Mouse (Mus musculus): ENCODE measurements around the gene Fam129a. TPM values are rescaled to one million over a fixed set of nuclear protein-coding genes. Genes with fewer than 3 reads are reported as not detected.

Gene Fam129a
- total RNA-seq, 4 experiments from 2014 or later, result 5.7 to 11.8 (median 7.9) TPM

DNA sequence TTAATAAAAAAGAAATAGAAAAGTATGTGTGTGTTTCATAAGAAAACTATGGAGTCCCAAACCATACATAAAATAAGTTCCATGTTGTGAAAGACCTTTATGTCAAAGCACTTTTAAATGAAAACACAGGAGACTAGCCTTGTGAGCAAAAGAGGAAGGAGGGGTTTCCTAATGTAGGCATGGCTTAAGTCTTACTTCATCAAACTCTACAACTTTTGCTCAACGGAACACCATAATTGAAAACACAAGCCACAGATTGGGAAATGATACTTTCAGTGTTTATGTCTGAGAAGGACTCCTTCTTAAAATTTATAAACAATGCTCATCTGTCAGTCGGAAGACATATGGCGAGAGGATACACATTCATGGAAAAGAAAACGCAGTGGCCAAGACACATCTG lies 54.3 kb downstream of the Fam129a start:
- DNase-seq (ENCODE audit: low spot score in 2 of 2), result no peak

- DNase-seq (ENCODE audit: low spot score in 2 of 2), result no peak
Observed at GRCm38 (mm10) chr1:151625690-151626089, 54.7 kb downstream of the Fam129a start.

DNA sequence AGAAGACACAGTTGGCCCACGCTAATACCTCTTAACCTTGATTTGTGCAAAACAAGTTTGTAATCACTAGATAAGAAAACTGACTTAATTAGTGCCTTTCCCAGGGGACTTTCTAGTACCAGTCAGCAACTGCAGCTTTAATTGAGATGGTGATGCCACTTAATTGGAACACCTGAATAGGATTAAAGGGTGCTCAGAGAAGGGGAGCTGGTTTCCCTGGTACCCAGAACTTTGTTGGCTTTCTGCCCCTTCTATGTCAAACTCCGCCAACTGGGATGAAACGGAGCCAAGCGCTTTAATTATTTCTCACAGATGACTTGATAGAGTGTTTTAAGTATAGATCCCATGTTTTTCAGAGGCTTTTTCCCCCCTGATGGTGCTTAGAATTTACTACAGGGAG lies 55.6 kb downstream of the Fam129a start:
- DNase-seq (ENCODE audit: low spot score in 2 of 2), result no peak

DNA sequence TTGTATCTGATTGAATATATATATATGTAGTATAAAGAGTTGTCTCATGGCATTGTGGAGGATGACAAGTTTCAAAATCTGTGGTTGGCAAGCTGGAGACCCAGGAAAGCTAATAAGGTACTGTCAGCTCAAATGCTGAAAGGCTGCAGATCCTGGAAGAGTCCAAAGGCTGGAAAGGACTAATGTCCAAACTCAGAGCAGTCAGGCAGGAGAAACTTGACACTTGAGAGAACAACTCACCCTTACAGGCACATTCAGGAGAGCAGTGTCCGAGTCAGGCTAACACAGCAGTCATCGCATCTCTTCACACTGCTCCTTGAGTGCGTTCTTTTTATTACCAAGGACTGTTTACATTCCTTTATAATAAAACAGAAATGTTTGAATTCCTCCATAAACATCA lies 56.2 kb downstream of the Fam129a start:
- no peak for DNase-seq (ENCODE audit: low spot score in 2 of 2)

- no peak for DNase-seq (ENCODE audit: low spot score in 2 of 2)
Observed at GRCm38 (mm10) chr1:151629591-151630250, 58.7 kb downstream of the Fam129a start.

GRCm38 (mm10) chr1:151630251-151630628 lies 59.3 kb downstream of the Fam129a start:
- DNase-seq (ENCODE audit: low spot score in 2 of 2), result no peak

- DNase-seq (ENCODE audit: low spot score in 2 of 2), result no peak
Observed at GRCm38 (mm10) chr1:151631061-151631460, 60.1 kb downstream of the Fam129a start.

- no peak for DNase-seq (ENCODE audit: low spot score in 2 of 2)
Observed at GRCm38 (mm10) chr1:151631703-151632294, 60.8 kb downstream of the Fam129a start.

DNA sequence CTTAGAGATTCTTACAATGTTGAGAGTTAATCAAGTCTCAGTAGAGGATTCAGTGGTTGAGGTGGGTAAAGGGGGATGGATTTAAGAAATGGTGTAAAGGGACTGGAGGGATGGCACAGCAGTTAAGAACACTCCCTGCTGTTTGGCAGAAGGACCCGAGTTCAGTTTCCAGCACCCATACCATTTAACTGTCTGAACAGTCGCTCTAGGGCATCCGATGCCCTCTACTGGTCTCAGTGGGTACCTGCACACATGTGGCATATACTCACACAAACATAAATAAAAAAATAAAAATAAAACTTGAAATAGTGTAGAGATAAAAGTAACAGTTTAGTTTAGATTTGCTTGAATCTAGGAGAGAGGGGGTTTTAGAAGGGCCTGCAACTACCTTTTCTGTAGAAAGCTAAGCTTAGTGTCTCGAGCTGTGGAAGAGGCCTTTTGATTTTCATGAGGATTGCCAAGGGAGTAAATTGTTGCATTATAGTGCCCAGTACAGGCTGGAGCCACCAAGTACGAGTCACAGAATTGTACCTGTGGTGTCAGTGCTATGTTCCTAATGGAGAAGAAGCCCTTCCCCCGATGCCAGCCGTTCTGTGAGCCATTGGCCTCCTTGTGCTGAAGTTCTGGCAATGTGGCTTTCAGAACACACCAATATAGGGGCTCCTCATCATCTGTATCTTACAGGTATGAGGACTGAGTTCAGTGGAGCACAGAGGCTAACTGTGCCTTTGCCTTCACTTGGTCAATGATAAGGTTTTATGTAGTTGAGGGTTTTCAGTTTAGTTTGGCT lies 61.8 kb downstream of the Fam129a start:
- no peak for DNase-seq (ENCODE audit: low spot score in 2 of 2)

DNA sequence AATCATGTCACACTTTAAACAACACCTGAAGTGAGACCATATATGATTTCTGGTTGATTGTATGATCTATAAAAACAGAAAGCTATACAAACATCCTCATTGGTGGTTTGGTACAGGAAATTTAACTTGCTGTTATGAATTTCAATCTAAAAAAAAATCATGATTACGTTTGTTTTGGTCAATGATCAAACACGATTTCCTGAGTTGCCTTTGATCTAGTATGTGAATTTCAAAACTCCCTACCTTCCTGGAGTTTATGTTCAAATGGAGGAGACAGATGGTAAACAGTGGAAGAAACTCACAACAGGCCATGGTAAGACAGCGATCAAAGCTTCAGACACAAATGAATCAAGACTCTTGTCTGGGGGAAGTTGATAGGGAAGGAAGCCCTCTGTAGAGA lies 65.7 kb downstream of the Fam129a start:
- no peak for DNase-seq (ENCODE audit: low spot score in 2 of 2)

DNA sequence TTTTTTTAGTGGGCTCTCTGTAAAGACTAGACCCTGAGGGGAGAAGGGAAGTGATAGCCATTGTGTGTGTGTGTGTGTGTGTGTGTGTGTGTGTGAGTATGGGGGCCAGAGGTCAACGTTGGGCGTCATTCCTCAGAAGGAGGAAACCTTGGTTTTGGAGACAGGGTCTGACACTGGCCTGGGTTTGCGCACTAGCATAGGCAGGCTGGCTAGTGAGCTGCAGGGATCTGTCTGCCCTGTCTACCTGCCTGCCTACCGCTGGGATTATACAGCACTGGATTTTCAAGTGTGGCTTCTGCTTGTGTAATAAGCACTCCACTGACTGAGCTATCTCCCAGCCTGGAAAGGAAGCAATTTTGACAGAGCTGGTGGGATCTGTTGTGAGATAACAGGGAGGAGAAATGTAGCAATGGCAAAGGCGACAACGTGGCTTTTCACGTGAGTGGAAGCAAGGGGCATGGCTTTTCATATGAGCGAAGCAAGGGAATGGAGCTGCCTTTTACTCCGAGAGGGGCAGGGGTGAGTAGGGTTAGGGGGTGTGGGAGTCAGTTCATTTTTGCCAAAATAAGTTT lies 66.5 kb downstream of the Fam129a start:
- no peak for DNase-seq (ENCODE audit: low spot score in 2 of 2)

- no peak for DNase-seq (ENCODE audit: low spot score in 2 of 2)
Observed at GRCm38 (mm10) chr1:151638357-151638756, 67.4 kb downstream of the Fam129a start.

- DNase-seq (ENCODE audit: low spot score in 2 of 2), result no peak
Observed at GRCm38 (mm10) chr1:151638770-151639169, 67.8 kb downstream of the Fam129a start.

DNA sequence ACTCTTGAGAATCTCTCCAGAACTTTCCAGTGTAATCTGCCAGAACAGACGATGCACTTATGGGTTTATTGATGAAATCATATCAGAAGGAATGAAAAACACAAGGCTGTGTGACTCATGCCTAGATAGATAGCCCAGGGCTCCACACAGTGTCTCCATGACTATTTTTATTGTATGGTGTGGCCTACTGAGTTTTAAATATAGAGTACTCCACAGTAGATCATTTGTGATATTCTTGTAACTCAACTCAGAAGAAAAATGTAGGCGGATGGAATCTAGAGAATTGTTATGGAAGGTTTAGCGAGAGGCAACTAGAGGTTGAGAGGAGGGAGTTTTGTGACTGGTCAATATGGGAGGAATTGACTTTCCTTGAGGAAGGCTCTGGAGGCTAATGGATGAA lies 75.4 kb downstream of the Fam129a start:
- DNase-seq (ENCODE audit: low spot score in 2 of 2), result no peak

- no peak for DNase-seq (ENCODE audit: low spot score in 2 of 2)
Observed at GRCm38 (mm10) chr1:151648099-151648498, 77.1 kb downstream of the Fam129a start.

DNA sequence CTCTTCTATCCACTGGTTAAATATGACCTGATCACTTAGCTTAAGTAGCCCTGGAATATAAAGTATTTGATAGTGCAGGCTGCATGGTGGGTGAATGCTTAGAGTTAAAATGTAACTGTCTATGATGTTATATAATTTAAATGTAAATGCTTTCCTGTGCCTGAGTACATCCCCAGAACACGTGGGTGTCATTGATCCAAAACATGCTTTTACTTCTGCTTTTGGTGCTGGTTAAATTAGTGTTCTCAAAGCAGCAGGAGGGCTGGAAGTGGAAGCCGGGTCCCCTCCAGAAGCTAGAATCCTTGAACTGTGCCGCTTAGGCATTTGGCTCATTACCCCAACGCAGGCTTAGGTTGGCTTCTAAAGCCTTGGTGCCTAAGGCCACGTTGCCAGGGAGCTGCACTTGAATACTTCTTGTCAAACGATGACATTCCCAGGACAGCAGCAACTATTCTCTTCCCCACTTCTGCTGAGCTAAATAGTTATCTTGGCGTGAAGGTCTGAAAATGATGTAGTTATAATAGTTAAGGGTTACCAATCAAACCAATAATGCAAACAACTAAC lies 86.1 kb downstream of the Fam129a start:
- DNase-seq (ENCODE audit: low spot score in 2 of 2), result no peak

DNA sequence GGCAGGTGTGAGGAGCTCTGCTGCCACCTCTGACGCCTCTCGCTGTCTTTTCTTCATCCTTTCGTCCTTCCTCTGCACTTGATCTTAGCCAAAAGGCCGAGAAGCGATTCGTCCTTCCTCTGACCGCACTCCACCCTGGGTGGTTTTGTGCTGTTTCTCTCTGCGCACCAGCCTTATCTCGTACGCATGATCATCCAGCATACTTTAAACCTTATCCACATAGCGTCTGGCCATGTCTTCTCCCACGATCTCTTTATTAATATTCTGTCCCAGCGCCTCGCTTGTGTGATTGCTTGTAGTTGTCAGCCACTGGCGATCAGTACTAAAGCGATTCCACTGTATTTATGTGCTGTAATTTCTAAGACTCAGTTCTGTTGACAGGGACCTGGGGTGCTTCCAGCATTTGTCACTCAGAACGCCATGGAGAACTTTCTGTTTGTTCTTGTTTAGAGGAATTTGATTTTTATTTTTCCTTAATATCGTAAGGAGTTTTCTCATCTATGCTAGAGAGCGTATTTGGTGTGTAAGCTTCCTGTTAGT lies 87.4 kb downstream of the Fam129a start:
- no peak for DNase-seq (ENCODE audit: low spot score in 2 of 2)

DNA sequence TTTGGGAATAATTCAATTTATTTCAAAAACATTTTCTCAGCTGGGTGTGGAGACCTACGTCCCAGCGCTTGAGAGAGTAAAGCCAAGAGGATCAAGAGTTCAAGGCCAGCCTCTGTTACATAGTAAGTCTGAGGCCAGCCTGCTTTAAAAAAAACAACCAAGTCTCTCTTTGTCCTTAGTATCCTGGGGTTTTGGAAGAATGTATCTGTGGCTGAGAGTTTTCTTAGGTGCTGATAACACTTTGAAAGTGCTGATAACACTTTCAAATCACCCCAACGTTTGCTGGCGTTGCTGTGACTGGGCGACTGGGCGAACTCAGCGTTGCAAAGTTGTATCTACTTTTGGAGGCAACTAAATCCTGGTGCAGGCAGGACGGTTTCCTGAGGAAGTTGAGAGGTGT lies 88.7 kb downstream of the Fam129a start:
- DNase-seq (ENCODE audit: low spot score in 2 of 2), result no peak

DNA sequence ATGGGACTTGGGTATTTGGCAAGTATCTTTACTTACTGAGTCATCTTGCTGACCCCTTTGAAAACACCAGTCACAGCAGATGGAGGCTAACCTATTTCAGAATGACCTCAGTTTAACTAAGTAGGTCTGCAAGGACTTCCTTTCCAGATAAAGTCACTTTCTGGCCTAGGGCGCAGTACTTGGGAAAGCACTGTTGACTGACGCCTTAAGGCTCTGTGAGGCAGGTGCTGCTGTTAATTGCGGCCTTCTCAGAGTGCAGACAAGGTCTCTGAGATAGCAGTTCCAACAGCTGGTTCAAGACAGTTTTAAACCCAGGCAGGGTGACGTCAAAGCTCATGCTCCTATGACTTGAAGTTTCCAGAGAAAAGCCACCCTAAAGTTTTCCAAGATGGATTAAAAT lies 89.3 kb downstream of the Fam129a start:
- DNase-seq (ENCODE audit: low spot score in 2 of 2), result no peak

GRCm38 (mm10) chr1:151660883-151661282 lies 89.9 kb downstream of the Fam129a start:
- DNase-seq (ENCODE audit: low spot score in 2 of 2), result no peak

- DNase-seq (ENCODE audit: low spot score in 2 of 2), result no peak
Observed at GRCm38 (mm10) chr1:151661684-151662439, 90.9 kb downstream of the Fam129a start.

Measured in gastrocnemius, adult 8-10 months (tissue).